Mouse (Mus musculus): ENCODE data around the gene Abhd6.
A peak's percentile ranks its signal among the peaks of the same experiment; 100 is the strongest.

Gene Abhd6

DNA sequence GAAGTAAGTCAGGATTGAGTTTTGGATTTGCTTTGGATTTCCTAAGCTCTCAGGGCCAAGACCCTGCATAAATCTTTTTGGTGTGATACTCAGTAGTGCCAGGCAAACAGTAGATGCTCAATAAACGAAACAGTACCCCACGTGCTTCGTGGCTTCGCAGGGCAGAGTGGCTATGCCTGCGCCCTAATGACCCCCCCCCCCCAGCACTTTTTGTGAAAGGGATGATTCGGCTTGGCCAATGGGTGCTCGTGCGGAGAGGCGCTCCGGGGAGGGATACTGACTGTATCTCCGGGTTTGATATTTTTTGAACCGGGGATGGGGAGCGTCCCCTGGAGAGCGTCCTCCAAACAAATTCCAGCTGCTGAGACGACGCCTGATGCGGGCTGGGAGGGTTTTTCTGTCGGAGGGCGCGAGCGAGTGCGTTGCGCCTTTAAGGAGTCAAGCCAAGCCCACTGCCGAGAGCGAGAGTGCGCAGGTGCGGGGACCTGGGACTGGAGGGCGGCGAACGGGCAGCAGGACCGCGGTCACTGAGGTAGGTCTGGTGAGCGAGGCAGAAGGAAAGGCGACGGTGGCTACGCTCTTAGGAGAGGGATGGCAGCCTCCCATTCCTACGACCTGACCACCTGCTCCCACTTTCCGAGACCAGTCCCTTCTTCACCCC lies at the start of gene Abhd6:
TSS of gene Abhd6 (plus strand) at position 471 of the 661 bp plus-strand sequence.
- DNase-seq (ENCODE audit: extremely low spot score, low spot score): peak; percentile 88

DNA sequence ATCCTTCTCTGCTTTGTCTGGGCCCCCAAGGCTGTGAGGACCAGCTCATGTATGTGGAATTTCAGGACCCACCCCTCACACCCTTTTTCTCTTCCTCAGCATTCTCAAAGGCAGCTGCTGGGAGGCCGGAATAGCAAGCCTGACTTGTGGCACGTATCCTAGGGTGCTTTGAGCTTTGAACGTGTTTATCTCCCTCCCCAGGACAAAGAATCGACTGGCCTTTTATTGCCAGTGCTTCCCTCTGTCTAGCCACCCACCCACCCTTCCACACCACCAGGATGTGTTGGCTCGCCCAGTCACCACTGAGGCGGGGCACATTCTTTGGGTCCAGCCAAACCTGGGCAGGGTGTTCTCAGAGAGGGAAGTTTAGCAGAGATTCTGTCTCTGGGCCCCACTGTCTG lies 48.6 kb upstream of the Abhd6 start:
- DNase-seq (ENCODE audit: extremely low spot score, low spot score): no peak

- DNase-seq (ENCODE audit: extremely low spot score, low spot score): no peak
These were observed 46.3 kb upstream of the Abhd6 start for GRCm38 (mm10) chr14:7956427-7956826.

DNA sequence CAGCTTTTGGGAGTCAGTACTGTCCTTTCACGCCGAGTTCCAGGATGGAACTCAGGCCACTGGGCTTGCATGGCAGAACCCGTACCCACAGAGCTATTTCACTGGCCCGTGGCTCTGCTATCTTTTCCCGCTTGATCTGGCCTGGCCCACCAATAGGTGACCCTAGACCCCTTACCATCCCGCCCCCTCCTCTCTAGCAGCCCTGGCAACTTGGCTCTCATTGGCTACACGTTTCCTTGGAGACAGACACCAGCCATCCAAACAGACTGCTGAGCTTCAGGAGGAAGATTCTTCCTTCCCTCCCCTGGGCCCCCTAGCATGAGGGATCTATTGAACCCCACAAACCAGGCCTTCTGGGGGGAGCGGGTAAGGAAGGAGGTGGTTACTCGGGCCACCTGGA lies 45.7 kb upstream of the Abhd6 start, which contains the start of gene Gm45521:
TSS of gene Gm45521 (plus strand) at position 240 of the 400 bp plus-strand sequence.
- peak; percentile 19 for DNase-seq (ENCODE audit: extremely low spot score, low spot score)

GRCm38 (mm10) chr14:7960616-7961015 lies 42.1 kb upstream of the Abhd6 start:
- no peak for DNase-seq (ENCODE audit: extremely low spot score, low spot score)

- no peak for DNase-seq (ENCODE audit: extremely low spot score, low spot score)
These were observed 41.0 kb upstream of the Abhd6 start for GRCm38 (mm10) chr14:7961714-7962113.

DNA sequence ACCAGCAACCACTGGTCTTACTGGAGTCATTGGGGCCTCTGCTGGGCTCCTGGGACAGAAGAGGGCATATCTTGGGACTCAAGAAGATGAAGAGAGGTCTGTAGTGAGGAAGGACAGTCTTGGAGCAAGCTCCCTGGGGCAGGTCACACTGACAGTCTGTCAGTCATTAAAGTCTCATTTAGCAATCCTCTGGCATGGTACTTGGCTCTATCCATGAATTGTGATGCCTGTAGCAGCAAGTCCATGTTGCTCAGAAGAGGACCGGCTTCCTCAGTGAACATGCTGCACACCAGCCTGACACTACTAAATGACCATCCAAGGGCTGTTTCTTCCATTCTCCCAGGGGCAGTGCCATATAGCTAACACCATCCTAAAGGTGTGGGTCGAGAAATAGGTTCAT lies 40.1 kb upstream of the Abhd6 start:
- no peak for DNase-seq (ENCODE audit: extremely low spot score, low spot score)

DNA sequence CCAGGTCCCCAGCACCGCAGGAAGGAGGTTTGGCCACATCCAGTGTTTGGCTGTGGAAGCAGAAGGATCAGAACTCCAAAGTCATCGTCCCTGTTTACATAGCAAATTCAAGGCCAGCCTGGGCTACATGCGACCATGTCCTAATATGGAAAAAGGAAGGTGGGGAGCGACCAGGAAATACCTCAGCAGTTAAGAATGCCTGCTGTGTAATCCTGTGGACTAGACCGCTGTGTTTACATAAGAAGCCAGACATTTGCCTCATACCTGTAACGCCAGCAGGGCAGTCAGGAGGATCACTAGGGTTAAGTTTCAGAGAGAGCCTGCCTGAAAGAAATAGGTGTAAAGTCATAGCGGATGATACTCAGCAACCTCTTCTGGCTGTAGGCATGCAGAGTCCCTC lies 39.5 kb upstream of the Abhd6 start:
- DNase-seq (ENCODE audit: extremely low spot score, low spot score): no peak

DNA sequence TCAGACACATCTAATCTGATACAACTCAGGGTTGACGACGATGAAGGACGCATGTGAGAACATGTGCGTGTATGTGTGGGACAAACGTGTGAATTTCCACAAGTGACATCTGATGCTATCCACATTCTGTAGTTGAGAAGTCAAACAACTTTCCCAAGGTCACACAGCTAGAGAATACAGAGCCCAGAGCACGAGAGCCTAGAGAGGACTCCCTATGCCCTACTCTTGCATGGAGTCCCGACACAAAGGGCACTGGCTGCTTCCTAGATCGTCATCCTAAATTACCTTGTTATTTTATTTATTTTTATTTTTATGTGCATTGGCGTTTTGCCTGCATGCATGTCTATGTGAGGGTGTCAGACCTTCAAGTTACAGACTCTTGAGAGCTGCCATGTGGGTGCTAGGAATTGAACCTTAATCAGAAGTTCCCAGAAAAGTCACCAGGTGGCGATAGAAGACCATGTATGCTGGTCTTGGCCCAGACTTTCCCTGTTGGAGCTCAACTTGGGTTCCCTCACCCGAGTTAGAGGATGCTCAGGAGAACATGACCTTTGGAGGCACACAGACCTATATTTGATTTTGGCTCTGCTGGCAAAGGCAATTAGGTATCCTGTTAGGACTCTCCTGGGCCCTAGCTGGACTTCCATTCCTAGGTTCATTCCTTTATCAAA lies 38.3 kb upstream of the Abhd6 start:
- peak; percentile 71 for DNase-seq (ENCODE audit: extremely low spot score, low spot score)

DNA sequence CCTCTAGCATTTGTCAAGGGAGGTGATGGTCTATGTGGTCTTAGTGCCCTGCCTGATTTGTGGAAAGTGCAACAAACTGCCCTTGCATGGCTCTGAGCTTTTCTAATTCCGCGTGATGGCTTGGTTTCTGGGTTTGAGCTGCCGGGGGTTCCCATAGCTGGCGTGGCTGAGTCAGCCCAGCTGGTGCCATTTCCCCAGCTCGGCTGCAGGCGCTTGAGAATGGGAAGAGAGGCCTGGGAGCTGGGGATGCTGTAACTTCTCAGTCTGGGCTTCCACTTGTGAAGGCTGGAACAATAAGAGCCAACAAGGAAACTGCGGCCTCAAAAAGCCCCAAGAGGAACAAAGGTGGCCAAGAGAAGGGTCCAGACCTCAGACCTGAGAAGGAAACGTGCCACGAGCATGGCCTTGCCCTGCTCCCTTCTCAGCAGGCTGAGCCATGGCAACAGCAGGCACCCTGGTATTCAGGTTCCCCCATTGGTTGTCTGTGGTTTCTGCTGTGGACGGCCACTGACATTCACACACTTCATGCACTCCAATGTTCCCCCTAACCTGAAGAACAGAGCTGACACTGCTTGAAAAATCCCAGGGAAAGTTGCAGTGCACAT lies 30.7 kb upstream of the Abhd6 start:
- DNase-seq (ENCODE audit: extremely low spot score, low spot score): no peak

GRCm38 (mm10) chr14:7974643-7975042 lies 28.1 kb upstream of the Abhd6 start:
- no peak for DNase-seq (ENCODE audit: extremely low spot score, low spot score)

DNA sequence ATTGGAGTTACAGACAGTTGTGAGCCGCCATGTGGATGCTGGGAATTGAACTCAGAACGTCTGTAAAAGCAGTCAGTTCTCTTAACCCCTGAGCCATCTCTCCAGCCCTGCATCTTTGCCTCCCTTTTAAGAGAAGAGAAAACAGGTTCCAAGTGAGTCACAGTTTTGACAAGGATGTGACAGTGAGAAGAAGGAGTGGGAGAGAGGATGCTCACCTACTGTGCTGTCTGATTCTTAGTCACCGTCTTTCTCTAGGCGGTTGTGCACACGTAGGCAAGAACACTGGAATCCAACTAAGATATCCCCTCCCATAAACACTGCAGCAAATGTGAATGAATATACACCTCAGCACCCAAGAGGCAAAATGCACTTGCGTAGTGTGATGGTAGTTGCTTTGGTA lies 27.5 kb upstream of the Abhd6 start:
- no peak for DNase-seq (ENCODE audit: extremely low spot score, low spot score)

GRCm38 (mm10) chr14:7977471-7977870 lies 25.2 kb upstream of the Abhd6 start:
- DNase-seq (ENCODE audit: extremely low spot score, low spot score): no peak

DNA sequence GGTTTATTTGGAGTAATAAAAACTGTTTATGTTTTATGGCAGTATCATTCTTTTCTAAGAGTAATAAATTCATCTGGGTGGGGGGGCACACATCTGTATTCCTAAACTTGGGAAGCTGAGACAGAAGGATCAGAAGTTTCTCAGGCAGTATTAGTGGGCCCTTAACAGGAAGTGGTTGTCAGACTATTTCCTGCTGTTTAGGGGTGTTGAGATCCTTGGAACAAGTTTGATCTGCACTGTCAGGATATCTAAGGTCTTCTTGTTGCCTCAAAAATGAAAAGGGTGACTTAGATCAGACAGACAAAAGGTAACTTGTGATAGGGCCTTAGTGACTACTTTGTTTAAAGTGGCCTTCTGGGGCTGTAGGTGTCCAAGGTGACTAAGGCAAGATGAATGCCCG lies 24.5 kb upstream of the Abhd6 start:
- DNase-seq (ENCODE audit: extremely low spot score, low spot score): no peak

DNA sequence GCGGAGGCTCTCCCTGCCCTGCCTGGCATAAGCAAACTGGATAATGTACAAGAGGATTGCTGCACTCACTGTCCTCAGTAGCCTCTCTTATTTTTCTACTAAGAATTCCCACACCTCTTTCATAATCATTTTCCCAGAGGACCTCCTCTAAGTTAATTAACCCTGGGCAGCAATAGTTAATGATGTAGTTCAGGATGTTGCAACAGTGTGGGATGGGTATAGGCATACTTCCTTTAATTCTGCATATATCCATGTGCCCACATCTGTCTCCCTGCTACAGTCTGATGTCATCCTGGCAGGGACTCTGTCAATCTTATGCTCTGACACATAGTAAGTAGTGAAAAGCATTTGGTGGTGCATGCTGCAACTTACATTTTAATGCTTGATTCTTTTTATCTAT lies 21.5 kb upstream of the Abhd6 start:
- no peak for DNase-seq (ENCODE audit: extremely low spot score, low spot score)

DNA sequence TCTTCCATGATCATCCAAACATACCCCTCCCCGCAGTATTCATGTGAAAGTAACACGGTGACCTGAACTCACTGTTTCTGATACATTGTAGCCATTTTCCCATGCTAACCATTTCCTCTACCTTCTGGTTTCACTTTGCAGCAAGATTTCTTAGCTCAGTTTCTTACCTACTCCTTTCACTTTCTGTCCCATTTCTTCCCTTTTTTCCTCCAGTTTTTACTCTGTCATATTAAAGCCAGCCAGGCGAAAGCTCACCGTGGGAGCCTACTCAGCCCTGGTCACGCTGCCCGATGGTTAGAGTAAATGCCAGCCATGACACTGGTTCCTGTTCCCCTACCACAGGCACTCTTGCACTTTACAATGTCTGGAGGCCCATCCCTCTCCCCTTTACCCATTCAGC lies 15.8 kb upstream of the Abhd6 start:
- DNase-seq (ENCODE audit: extremely low spot score, low spot score): no peak

DNA sequence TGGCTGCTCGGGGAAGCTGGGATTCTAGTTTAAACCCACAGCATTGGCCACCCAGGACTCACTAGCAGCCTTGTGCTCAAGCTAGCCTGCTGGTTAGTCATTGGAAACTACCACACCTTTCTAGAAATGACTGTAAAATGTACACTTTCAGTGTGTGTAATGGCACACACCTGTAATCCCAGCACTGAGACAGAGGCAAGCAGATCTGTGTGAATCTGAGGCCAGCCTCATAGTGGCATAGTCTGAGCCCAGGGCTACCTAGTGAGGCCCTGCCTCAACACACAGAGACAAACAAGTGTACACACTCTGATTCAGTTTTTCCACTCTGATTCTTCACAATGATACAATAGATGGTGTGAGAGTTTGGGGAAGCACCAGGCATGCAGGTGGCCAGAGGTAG lies 13.3 kb upstream of the Abhd6 start:
- no peak for DNase-seq (ENCODE audit: extremely low spot score, low spot score)

DNA sequence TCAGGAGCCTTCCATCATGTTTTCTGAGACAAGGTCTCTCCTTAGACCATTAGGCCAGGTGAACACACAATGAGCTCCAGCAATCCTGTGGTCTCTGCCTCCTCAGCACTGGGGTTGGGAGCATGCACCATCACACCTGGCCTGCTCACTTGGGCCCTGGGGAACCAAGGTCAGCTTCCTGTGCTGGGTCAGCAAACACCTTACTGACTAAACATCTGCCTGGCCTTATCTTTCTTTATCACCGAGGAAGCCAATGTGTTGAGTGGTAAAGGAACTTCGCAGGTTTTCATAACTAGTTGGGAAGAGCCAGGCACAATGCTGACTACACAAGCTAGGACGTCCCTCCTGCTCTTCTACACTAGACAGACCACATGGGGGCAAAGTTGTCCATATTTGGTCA lies 12.7 kb upstream of the Abhd6 start:
- DNase-seq (ENCODE audit: extremely low spot score, low spot score): no peak

DNA sequence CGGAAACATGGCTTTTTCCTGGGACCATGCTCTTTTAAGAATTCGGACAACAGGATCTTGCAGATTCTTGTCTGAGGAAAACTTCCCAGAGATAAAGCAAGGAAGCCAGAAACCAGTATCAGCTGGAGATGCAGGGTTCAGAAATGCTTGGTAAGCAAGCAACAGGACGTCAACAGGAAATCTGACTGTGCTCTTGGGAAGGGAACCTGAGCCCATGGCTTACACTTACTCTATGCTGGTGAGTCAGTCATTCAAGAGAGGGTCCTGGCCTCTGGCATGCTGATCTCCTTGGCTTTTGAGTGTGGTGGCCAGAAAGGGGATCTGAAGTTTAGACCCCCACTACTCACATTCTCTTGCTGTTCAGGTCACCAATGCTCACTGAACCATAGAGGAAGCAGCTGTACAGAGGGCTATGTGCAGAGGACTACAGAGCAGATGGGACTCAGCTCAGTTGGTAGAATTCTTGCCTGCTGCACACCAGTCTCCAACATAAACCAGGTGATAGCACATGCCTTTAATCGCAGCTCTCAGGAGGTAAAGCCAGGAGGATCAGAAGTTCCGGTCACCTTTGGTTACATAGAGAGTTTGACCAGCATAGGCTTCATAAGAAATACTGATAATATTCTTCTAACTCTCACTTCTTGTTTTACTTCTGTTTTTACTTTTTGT lies 11.5 kb upstream of the Abhd6 start:
- DNase-seq (ENCODE audit: extremely low spot score, low spot score): no peak

DNA sequence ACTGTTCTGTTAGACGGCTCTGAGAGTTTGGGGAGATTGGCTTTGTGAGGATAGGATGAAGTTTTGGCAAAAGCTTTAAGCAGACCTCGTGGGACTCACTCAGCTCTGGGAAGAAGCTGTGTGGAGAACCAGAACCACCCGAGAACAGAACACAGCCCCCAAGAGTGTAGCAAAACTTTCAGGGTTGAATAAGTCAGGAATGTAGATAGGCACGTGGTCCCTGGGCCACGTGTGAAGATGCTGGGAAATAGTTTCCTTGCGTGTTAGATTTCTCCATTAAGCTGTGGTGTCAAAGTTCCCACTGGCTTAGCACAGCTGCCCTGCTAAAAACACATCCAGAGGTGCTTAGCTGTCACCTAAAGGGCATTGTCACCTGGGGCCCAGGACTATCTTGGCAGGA lies 10.5 kb upstream of the Abhd6 start:
- DNase-seq (ENCODE audit: extremely low spot score, low spot score): no peak

DNA sequence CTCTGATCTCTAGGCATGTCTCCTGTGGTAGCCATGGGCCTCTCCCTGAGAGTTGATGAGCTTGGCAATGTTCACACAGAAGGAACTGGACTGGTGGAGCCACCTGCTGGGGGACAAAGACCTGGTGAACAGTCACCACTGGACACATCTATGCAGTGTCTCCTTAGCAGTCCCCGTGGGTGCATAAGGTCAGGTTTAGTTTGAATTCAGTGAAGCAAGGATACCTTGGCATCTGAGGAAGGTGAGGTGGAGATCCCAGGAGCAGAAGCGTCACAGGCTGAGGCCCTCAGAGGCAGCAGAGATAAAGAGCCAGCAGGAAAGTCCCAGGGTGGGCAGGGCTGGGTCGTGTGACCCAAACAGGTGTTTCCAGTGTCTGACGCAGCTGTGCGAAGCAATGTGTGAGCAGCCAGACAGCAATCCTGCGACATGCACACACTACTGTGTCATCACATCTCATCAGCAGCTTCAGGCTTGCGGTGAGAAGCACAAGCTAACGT lies 8.4 kb upstream of the Abhd6 start, which contains the start of gene Dnase1l3:
TSS of gene Dnase1l3 (minus strand) at position 303 of the 497 bp plus-strand sequence.
- DNase-seq (ENCODE audit: extremely low spot score, low spot score): no peak

- peak; percentile 92 for DNase-seq (ENCODE audit: extremely low spot score, low spot score)
These were observed 5.4 kb upstream of the Abhd6 start for GRCm38 (mm10) chr14:7997255-7997696.

All from neural tube, embryonic 10.5 days (tissue).